Mouse (Mus musculus): ENCODE results near the gene Arsa. TPM values are rescaled to one million over a fixed set of nuclear protein-coding genes. Genes with fewer than 3 reads are reported as not detected.

The Arsa gene
- polyA plus RNA-seq, 3 experiments from 2014 or later: 4.9 to 12.1 (median 6.8) TPM

DNA sequence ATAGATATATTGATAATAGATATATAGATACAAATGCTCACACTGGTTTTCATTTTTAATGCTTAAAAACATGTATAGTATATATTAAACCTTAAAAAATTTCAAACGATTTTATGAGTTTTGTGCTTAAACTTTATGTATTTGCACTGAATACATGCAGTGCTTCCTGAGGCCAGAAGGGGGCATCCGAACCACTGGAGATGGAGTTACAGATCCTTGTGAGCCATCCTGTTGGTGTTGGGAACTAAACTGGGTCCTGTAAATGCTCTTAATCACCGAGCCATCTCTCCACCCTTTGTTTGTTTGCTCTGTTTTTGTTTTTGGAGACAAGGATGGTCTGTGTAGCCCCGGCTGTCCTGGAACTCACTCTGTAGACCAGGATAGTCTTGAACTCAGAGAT is 17.7 kb upstream of the Arsa start:
- ATAC-seq: no peak

GRCm38 (mm10) chr15:89488611-89489117 is 11.4 kb upstream of the Arsa start:
- no peak for ATAC-seq

DNA sequence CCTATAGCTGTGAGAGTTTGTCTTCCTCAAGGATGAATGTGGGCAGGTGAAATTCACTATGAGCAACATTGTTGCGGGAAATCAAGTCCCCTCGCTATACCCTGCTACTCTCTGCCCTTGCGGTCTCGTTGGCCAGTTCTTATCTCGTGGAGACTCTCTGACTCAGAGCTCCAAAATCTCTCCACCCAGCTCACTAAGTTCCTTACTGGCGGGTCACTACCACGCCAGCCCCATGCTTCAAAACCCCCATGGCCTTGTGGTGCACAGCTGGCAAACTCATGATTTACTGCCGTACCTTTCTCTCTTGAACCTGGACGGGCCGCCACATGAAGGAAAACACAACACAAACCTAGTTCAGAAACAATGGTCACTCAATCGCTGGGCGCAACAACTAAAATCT is 11.0 kb upstream of the Arsa start:
- no peak for ATAC-seq

DNA sequence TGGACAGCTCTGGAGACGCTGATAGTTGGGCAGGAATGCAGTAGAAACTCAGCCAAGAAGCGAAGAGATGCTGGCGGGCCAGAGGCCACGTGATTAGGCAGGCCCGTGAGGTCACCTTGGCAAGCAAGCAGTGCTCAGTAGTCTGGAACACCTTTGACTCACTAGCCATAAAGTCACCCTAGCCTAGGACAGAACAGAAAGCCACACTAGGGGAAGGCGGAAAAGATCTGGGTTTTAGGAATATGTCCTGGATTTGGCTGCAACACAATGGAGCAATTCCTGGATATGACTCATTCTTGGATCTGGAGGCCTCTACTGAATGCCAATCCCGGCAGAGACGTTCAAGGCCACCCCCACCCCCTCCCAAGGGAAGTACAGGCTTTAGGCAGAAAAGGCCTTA is 3.4 kb upstream of the Arsa start:
- ATAC-seq: no peak

DNA sequence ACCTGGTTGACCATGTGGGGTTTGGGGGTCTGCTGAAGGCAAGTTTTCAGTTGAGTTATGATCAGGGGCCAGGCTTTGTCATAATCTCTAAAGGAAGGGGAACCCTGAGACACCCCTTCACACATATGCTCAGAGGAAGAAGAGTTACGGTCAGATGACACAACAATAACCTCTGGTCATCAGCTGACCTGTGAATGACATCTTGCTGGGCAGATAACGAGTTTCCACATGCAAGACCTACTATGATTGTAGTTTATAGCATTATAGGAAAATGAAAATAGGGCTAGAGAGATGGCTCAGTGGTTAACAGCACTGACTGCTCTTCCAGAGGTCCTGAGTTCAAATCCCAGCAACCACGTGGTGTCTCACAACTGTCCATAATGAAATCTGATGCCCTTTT is 1.4 kb upstream of the Arsa start:
- ATAC-seq: no peak

DNA sequence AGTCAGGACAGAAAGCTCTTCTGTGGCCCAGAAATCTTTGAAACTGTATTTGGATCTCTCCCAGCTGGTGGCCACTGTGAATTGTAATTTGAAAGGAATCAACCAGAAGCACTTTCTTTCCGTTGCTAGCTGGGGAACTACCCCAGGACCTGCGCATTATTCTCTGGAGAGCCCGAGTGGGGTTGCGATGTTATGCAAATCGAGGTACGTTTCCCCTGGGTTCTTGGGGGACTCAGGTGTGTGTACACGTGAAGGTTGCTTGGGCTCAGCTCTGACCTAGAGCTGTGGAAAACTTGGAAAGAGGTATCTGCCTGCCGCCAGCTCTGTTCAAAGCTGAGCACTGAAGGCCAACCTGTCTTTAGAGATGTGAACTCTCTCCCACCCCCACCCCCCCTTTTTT is 581 bp upstream of the Arsa start:
- no peak for ATAC-seq

GRCm38 (mm10) chr15:89476475-89476815 is 780 bp downstream of the Arsa start:
- peak; percentile 34 for ATAC-seq

DNA sequence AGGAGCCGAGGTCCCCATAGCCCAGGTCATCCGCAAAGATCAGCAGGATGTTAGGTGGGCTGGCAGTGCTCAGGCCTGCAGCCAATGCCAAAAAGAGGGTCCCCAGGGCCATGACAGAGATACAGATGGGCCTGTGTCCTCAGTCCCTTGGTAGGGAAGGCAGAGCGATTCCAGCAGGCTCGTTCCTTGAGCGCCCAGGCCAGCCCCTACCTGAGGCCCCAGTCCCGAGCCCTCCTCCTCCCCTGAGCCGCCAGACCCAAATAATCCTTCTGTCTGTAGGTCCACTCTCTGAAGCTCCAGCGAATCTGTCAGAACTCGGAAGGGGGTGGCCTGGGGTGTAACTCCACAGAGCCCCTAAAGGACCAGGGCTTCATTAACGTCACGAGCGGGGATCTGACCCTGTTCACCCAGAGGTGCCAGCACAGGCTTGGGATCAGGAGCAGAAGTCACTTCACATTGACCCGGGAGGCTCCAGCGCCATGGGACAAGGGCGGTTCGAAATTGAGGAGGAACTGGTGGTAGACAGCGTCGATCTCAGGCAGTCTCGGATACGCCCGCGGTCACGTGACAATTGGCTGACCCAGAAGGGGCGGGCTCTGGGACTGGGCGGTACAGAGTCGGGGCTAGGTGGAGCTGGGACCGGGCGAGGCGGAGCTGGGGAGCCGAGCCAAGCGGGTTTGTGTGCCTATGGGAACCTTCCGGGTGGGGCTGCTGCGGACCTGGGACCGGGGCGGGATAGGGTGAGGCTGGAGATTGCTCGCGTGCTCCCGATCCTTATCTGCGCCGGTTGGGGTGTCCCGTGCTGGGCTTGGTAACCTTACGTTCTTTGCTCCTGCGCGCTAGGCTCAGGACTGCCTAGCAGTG is 1.4 kb downstream of the Arsa start:
- peak; percentile 99 for ATAC-seq

- ATAC-seq: no peak
Observed at GRCm38 (mm10) chr15:89475293-89475600, 2.0 kb downstream of the Arsa start.

DNA sequence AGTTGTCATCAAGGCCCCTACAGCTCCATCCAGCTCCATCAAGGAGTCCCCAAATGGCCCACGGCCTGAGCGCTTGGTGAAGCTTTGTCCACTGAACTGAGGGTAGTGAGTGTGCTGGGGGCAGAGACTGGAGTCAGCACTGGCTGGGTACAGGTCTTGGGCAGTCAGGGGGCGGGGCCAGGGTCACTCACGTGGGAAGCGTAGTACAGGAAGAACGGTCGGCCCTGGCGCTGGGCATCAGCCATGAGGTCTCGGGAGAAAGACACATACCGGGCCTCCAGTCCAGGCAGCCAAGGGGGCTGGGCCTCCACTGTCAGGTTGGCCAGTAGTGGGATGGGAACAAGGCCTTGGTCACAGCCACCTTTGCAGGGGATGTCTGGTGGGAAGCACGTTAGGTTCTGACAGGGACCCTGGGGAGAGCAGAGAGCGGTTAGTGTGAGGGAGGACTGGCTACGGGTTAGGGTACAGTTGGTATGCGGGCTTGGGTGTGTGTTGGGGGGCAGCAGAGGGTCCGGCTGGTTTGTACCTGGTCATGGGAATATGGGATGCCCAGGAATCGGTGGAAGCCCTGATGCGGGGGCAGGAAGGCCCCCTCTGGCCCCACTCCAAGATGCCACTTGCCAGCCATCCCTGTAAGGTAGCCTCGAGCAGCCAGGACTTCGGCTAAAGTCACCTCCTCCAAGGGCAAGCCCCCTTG is 2.5 kb downstream of the Arsa start:
- no peak for ATAC-seq

DNA sequence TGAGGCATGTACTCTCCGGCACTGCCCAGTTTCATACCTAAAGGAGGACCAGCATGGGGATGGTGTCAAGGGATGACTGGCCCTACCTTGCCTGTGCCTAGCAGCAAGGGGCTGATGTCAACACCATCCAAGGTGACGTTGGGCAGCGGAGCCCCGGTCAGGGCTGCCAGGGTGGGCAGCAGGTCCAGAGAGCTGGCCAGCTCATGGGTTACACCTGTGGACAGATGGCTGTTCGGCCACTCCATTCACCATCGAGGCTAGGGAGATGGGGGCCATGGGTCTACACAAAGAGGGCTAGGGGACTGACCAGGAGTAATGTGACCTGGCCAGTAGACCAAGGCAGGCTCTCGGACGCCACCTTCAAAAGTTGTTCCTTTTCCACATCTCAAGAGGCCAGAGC is 3.3 kb downstream of the Arsa start:
- ATAC-seq: no peak

GRCm38 (mm10) chr15:89473370-89473769 is 3.9 kb downstream of the Arsa start:
- ATAC-seq: no peak

- no peak for ATAC-seq
Observed at GRCm38 (mm10) chr15:89471476-89471875, 5.7 kb downstream of the Arsa start.

- peak; percentile 46 for ATAC-seq
Observed at GRCm38 (mm10) chr15:89468577-89468976, 8.6 kb downstream of the Arsa start.

GRCm38 (mm10) chr15:89465052-89465451 is 12.2 kb downstream of the Arsa start:
- ATAC-seq: no peak

GRCm38 (mm10) chr15:89463334-89464235 is 13.6 kb downstream of the Arsa start:
- ATAC-seq: no peak

GRCm38 (mm10) chr15:89462176-89462575 is 15.0 kb downstream of the Arsa start:
- ATAC-seq: no peak

- no peak for ATAC-seq
Observed at GRCm38 (mm10) chr15:89461321-89461720, 15.9 kb downstream of the Arsa start.

- no peak for ATAC-seq
Observed at GRCm38 (mm10) chr15:89460298-89460697, 16.9 kb downstream of the Arsa start.

GRCm38 (mm10) chr15:89459821-89460220 is 17.4 kb downstream of the Arsa start:
- no peak for ATAC-seq

DNA sequence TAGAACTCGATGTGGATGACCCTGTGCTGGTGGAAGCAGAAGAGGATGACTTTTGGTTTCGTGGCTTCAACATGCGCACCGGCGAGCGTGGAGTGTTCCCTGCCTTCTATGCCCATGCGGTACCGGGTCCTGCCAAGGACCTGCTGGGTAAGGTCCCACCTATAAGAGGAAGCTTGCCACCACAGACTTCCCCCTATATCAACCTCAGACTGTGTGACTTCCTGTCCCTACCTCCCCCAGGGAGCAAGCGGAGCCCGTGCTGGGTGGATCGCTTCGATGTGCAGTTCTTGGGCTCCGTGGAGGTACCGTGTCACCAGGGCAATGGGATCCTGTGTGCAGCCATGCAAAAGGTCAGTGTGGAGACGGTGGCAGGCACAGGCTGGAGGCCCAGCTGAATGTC is 18.3 kb downstream of the Arsa start:
- ATAC-seq: no peak

DNA sequence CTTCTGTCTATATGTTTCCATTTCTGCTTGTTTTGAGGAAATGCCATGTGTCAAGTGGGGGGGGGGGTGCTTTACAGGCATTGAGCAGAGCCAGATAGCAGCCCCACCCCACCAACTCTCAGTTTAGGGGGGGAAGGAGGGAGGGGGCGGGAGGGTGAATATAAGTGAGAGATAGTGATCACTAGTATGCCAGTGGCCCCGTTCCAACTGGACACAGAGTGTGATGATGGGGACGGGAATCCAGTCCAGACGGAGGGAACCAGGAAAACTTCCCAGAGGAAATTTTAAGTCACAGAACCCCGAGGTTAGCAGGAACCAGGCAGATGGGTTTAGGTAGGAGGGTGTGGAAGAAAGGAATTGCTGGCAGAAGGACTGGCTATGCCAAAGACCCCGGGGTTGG is 21.6 kb downstream of the Arsa start:
- ATAC-seq: no peak

- ATAC-seq: no peak
Observed at GRCm38 (mm10) chr15:89454857-89455256, 22.4 kb downstream of the Arsa start.
